Mouse (Mus musculus) midbrain, postnatal 0 days (tissue): ENCODE measurements around the gene T. TPM values are rescaled to one million over a fixed set of nuclear protein-coding genes. Genes with fewer than 3 reads are reported as not detected.

ENCODE experiments used
- ATAC-seq: fragments of 200-750 bp; cut with Nextera tagmentation; 2 replicates; pipeline ENCODE4 v1.8.0; 2017; ENCODE audit warnings: moderate number of reproducible peaks, mild to moderate bottlenecking, moderate TSS enrichment, moderate library complexity; ENCODE audit not compliant: low FRiP score
- DNase-seq: peaks from one replicate; pipeline ENCODE4 v3.0.0-alpha.2; 2015; ENCODE audit warnings: low spot score
- H3K27ac ChIP-seq: fragments of 300-500 bp; sonication (generic); 2 replicates; pipeline ENCODE4 v1.5.1; 2014; ENCODE audit warnings: low read depth, mild to moderate bottlenecking, low read length, mixed read lengths
- H3K27me3 ChIP-seq: fragments of 300-500 bp; sonication (generic); 2 replicates; pipeline ENCODE4 v1.6.1; 2014; ENCODE audit warnings: low read length, control low read depth, mixed read lengths; ENCODE audit not compliant: insufficient read depth
- H3K36me3 ChIP-seq: fragments of 300-500 bp; sonication (generic); 2 replicates; pipeline ENCODE4 v1.6.1; 2014; ENCODE audit warnings: low read length, control low read depth, mixed read lengths; ENCODE audit not compliant: insufficient read depth
- H3K4me1 ChIP-seq: fragments of 300-500 bp; sonication (generic); 2 replicates; pipeline ENCODE4 v1.6.1; 2014; ENCODE audit warnings: mild to moderate bottlenecking, control low read depth, antibody characterized with exemption, low read length, mixed read lengths; ENCODE audit not compliant: insufficient read depth
- H3K4me2 ChIP-seq: fragments of 300-500 bp; sonication (generic); 2 replicates; pipeline ENCODE4 v1.6.1; 2014; ENCODE audit warnings: low read depth, mild to moderate bottlenecking, low read length, mixed read lengths; ENCODE audit not compliant: poor library complexity, severe bottlenecking
- H3K4me3 ChIP-seq: fragments of 300-500 bp; sonication (generic); 2 replicates; pipeline ENCODE4 v1.5.1; 2014; ENCODE audit warnings: low read depth, mild to moderate bottlenecking, low read length, moderate library complexity
- H3K9ac ChIP-seq: fragments of 300-500 bp; sonication (generic); replicated peaks from 2 replicates; pipeline ENCODE4 v1.6.1; 2014; ENCODE audit warnings: mild to moderate bottlenecking, low read length, moderate library complexity, mixed read lengths; ENCODE audit not compliant: poor library complexity, severe bottlenecking
- H3K9me3 ChIP-seq: fragments of 300-500 bp; sonication (generic); 2 replicates; pipeline ENCODE4 v1.6.1; 2016; ENCODE audit warnings: low read length, control low read depth
- CTCF ChIP-seq: IDR thresholded peaks from 2 replicates; pipeline ENCODE4 v1.5.1; 2016; ENCODE audit warnings: antibody characterized with exemption, mild to moderate bottlenecking
- WGBS: fragments of 180-500 bp; shearing (Covaris S2); extraction: QIAGEN DNeasy Blood & Tissue Kit; methylation state at CpG from one replicate; pipeline ENCODE4 v1.1.7; 2014; 5-methylcytosine and 5-hydroxymethylcytosine counted together
- polyA plus RNA-seq: library from polyadenylated mRNA; unstranded; fragments of >200 nt; fragmentation: Nextera tagmentation; extraction: Ambion mirVana; gene quantifications from 2 replicates; pipeline ENCODE4 v1.2.1, GENCODE M21; 2015
- total RNA-seq: library from RNA; depleted of rRNA; stranded (reverse); fragments of >200 nt; gene quantifications from 2 replicates; pipeline ENCODE4 v1.2.3, GENCODE M21; 2014

Gene T
- total and polyA plus RNA-seq, 2 experiments from 2014 or later, result 0.11 to 0.35 TPM

DNA sequence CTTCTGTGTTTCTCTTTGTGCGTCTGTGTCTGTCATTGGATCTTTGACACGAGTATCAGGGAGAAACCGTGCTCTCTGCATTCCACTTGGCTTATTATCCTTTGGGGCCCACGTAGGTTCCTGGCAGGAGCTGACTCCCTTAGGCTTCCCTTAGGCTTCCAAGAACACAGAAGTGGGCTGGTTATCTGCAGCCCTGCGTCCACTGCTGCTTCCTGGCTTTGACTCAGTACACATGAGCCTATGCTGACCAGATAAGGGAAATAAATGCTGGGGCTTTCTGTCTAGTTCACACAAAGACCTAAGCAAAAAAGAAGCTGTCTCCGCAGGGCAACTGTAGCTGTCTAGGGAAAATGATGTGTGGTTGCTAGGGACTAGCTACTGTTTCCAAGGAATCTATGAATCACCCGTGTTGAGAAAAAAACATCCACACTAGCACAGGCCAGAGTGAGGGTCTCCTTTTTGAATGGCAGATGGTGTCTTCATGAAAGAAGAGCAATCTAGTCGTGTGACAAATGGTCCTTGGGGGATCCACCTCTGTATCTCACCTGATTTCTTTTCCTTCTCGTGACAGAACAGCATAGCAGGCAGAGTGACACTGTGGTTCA is 22.7 kb downstream of the T start:
- peak; percentile 73; the same call in 1 of the 2 replicates for ATAC-seq
- WGBS, result 20% methylated on average over 9 of the region's 9 CpGs

DNA sequence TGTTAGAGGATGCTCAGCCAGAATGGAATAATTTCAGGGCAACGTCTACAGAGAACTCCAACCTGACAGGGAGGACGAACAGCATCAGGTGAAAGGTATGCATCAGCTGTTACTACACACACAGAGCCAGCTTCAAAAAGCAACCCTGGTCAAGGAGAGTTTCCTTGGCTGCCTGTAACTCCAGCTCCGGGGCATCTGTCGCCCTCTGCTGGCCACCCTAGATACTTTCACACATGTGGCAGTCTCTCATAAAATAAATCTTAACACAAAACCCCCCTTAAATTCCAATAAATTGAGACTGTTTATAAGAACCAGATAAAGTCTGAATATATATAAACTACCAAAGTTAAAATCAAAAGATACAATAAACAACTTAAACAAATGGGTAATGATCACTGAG is 27.3 kb downstream of the T start:
- Histone ChIP-seq H3K4me1 (peaks cover 4% of the 10 kb centered on the region), H3K27ac (no peak overlapping the region), H3K9me3 (no peaks in the 10 kb centered on the region), H3K9ac (no peak overlapping the region), H3K4me2 (no peak overlapping the region), H3K4me3 (no peak overlapping the region), H3K27me3 (no peaks in the 10 kb centered on the region), H3K36me3 (no peaks in the 10 kb centered on the region)
- TF ChIP-seq CTCF, result peak; percentile 82
- ATAC-seq (no peak), DNase-seq (peak; percentile 54)
- WGBS, result 8% methylated on average over 4 of the region's 4 CpGs

More for the DNA sequence above, 22.7 kb downstream of the T start:
- Histone ChIP-seq H3K27ac (peak overlapping the region; percentile 76), H3K36me3 (no peaks in the 10 kb centered on the region), H3K9me3 (no peaks in the 10 kb centered on the region), H3K4me3 (no peak overlapping the region), H3K4me1 (peaks cover 5% of the 10 kb centered on the region), H3K4me2 (no peak overlapping the region), H3K27me3 (no peaks in the 10 kb centered on the region), H3K9ac (no peak overlapping the region; the same call in 1 of the 2 replicates)
- peak; percentile 44 for DNase-seq
- TF ChIP-seq CTCF, result no peak

DNA sequence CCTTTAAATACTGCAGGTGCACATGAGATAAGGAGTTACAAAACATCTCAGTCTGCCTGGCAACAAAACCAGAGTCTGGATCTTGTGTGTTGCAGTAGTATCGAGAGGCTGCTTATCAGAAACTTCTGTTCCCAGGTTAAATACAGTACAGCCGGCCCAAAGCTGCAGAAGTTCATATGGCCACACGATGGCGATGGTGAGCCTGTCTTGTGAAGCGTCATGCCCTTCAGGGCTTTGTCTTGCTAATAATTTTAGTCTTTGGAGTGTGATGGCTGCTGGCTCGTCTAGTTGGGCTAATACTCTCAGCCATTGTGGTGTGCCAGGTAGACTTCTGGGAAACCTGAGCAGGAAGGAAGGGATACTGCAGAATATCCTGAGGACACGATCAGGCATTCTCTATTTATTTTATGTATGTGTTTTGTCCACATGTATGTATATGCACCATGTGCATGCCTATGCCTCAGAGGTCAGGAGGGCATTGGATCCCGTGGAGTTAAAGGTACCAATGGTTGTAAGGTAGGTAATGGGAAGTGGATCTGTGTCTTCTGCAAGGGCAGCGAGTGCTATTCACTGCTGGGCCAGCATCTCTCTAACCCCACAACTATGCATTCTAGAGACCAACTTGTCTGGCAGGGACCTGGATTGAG is 29.4 kb downstream of the T start:
- peak; percentile 61; the same call in 1 of the 2 replicates for ATAC-seq
- Histone ChIP-seq H3K4me2 (no peak overlapping the region), H3K36me3 (no peaks in the 10 kb centered on the region), H3K27ac (no peak overlapping the region), H3K9ac (no peak overlapping the region), H3K4me3 (no peak overlapping the region), H3K9me3 (no peaks in the 10 kb centered on the region), H3K4me1 (no peaks in the 10 kb centered on the region), H3K27me3 (no peaks in the 10 kb centered on the region)
- WGBS, result 28% methylated on average over 9 of the region's 9 CpGs
- peak; percentile 92 for DNase-seq
- TF ChIP-seq CTCF, result peak; percentile 96

GRCm38 (mm10) chr17:8467771-8468170 is 33.5 kb downstream of the T start:
- H3K27me3 ChIP-seq, result no peaks in the 10 kb centered on the region
- ATAC-seq (no peak), DNase-seq (no peak)
- no peaks in the 10 kb centered on the region for H3K36me3 ChIP-seq
- H3K4me3 ChIP-seq, result no peak overlapping the region
- H3K4me2 ChIP-seq, result no peak overlapping the region
- no peaks in the 10 kb centered on the region for H3K9me3 ChIP-seq
- whole genome bisulfite sequencing, result 84% methylated on average over 3 of the region's 3 CpGs
- H3K4me1 ChIP-seq, result no peaks in the 10 kb centered on the region
- H3K9ac ChIP-seq, result no peak overlapping the region
- TF ChIP-seq CTCF, result no peak
- no peak overlapping the region for H3K27ac ChIP-seq

GRCm38 (mm10) chr17:8468716-8469344 is 34.6 kb downstream of the T start:
- no peak overlapping the region for H3K27ac ChIP-seq
- H3K4me3 ChIP-seq, result no peak overlapping the region
- DNase-seq, result peak; percentile 91
- peak; percentile 98 for TF ChIP-seq CTCF
- no peaks in the 10 kb centered on the region for H3K27me3 ChIP-seq
- H3K4me1 ChIP-seq, result no peaks in the 10 kb centered on the region
- no peak overlapping the region for H3K4me2 ChIP-seq
- WGBS, result 12% methylated on average over 19 of the region's 19 CpGs
- no peak overlapping the region for H3K9ac ChIP-seq
- H3K36me3 ChIP-seq, result no peaks in the 10 kb centered on the region
- no peaks in the 10 kb centered on the region for H3K9me3 ChIP-seq
- peak; percentile 77 for ATAC-seq

- no peak for TF ChIP-seq CTCF
- DNase-seq, result no peak
- Histone ChIP-seq H3K27ac (no peak overlapping the region), H3K4me3 (no peak overlapping the region), H3K36me3 (no peaks in the 10 kb centered on the region), H3K9me3 (no peaks in the 10 kb centered on the region), H3K4me2 (no peak overlapping the region), H3K27me3 (no peaks in the 10 kb centered on the region), H3K9ac (no peak overlapping the region), H3K4me1 (no peaks in the 10 kb centered on the region)
- 84% methylated on average over 3 of the region's 3 CpGs for WGBS
- ATAC-seq, result no peak
Observed at GRCm38 (mm10) chr17:8478554-8478953, 44.3 kb downstream of the T start.
